Mouse (Mus musculus): Measurements from ENCODE around the gene Gm8890.
"Not testable (repeated sequence)": the region's sequence is repeated elsewhere in the genome, so short reads cannot be mapped to it uniquely, and the experiment has no call there.

Gm8890 gene

GRCm38 (mm10) chr5:11255733-11256132 is at the start of gene Gm8890:
TSS of gene Gm8890 (plus strand) at chr5:11256033.
- not testable (repeated sequence) for DNase-seq (ENCODE audit: extremely low spot score, low read depth, low spot score)

- not testable (repeated sequence) for DNase-seq (ENCODE audit: extremely low spot score, low read depth, low spot score)
These were observed 388 bp downstream of the Gm8890 start for GRCm38 (mm10) chr5:11256221-11256620.

Data from hindlimb bud, embryonic 11.5 days (tissue).